Mouse (Mus musculus) liver, postnatal 0 days (tissue): ENCODE measurements around the gene Pycr2. TPM values are rescaled to one million over a fixed set of nuclear protein-coding genes. Genes with fewer than 3 reads are reported as not detected.

Experiments used
- ATAC-seq: fragments of 200-750 bp; cut with Nextera tagmentation; 2 replicates; pipeline ENCODE4 v1.8.0; 2017; ENCODE audit warnings: mild to moderate bottlenecking, moderate library complexity
- DNase-seq: peaks from one replicate; pipeline ENCODE4 v3.0.0-alpha.2; 2016
- H3K27ac ChIP-seq: fragments of 300-500 bp; sonication (generic); 2 replicates; pipeline ENCODE4 v1.5.1; 2014; ENCODE audit warnings: antibody characterized with exemption, moderate library complexity, mild to moderate bottlenecking, low read depth
- H3K27me3 ChIP-seq: fragments of 300-500 bp; sonication (generic); 2 replicates; pipeline ENCODE4 v1.6.1; 2014; ENCODE audit warnings: low read length, control low read depth, mixed read lengths; ENCODE audit not compliant: insufficient read depth
- H3K36me3 ChIP-seq: fragments of 300-500 bp; sonication (generic); replicated peaks from 2 replicates; pipeline ENCODE4 v1.6.1; 2014; ENCODE audit warnings: mild to moderate bottlenecking, control low read depth, low read length, moderate library complexity, mixed read lengths; ENCODE audit not compliant: insufficient read depth
- H3K4me1 ChIP-seq: fragments of 300-500 bp; sonication (generic); 2 replicates; pipeline ENCODE4 v1.6.1; 2014; ENCODE audit warnings: antibody characterized with exemption, mild to moderate bottlenecking, control low read depth; ENCODE audit not compliant: insufficient read depth
- H3K4me2 ChIP-seq: fragments of 300-500 bp; sonication (generic); 2 replicates; pipeline ENCODE4 v1.6.1; 2014; ENCODE audit warnings: low read depth, mild to moderate bottlenecking, low read length, moderate library complexity, mixed read lengths
- H3K4me3 ChIP-seq: fragments of 300-500 bp; sonication (generic); 2 replicates; pipeline ENCODE4 v1.5.1; 2014; ENCODE audit warnings: low read depth, low read length
- H3K9ac ChIP-seq: fragments of 300-500 bp; sonication (generic); replicated peaks from 2 replicates; pipeline ENCODE4 v1.6.1; 2014; ENCODE audit warnings: mild to moderate bottlenecking, moderate library complexity
- H3K9me3 ChIP-seq: fragments of 300-500 bp; sonication (generic); 2 replicates; pipeline ENCODE4 v1.6.1; 2016; ENCODE audit warnings: mild to moderate bottlenecking, control low read depth, low read length, mixed read lengths
- CTCF ChIP-seq: sonication (generic); IDR thresholded peaks from 2 replicates; pipeline ENCODE4 v1.5.1; 2016; ENCODE audit warnings: antibody characterized with exemption, low read depth
- EP300 ChIP-seq: IDR thresholded peaks from 2 replicates; pipeline ENCODE4 v1.6.1; 2016; ENCODE audit warnings: antibody characterized with exemption, low read depth, mild to moderate bottlenecking
- WGBS: fragments of 180-500 bp; shearing (Covaris S2); extraction: QIAGEN DNeasy Blood & Tissue Kit; methylation state at CpG from one replicate; pipeline ENCODE4 v1.1.7; 2014; ENCODE audit not compliant: insufficient replicate concordance; 5-methylcytosine and 5-hydroxymethylcytosine counted together
- polyA plus RNA-seq: library from polyadenylated mRNA; unstranded; fragments of >200 nt; fragmentation: Nextera tagmentation; extraction: Ambion mirVana; gene quantifications from 2 replicates; pipeline ENCODE4 v1.2.1, GENCODE M21; 2015

The Pycr2 gene
- polyA plus RNA-seq, 1 experiment from 2014 or later, result 43.4 TPM

GRCm38 (mm10) chr1:180873861-180874484 is 30.1 kb upstream of the Pycr2 start:
- DNase-seq (peak; percentile 85), ATAC-seq (peak; percentile 77)
- 16% methylated on average over 9 of the region's 9 CpGs for WGBS
- Histone ChIP-seq H3K27me3 (no peaks in the 10 kb centered on the region), H3K4me3 (no peak overlapping the region), H3K4me1 (no peaks in the 10 kb centered on the region), H3K4me2 (no peak overlapping the region), H3K27ac (no peak overlapping the region), H3K9ac (no peak overlapping the region), H3K9me3 (no peaks in the 10 kb centered on the region), H3K36me3 (no peaks in the 10 kb centered on the region)
- TF ChIP-seq CTCF, result peak; percentile 90
- TF ChIP-seq EP300, result no peak

- no peaks in the 10 kb centered on the region for H3K27me3 ChIP-seq
- TF ChIP-seq EP300 (no peak), CTCF (no peak)
- no peak overlapping the region for H3K4me2 ChIP-seq
- WGBS, result 82% methylated on average over 2 of the region's 2 CpGs
- H3K9ac ChIP-seq, result no peak overlapping the region
- H3K4me3 ChIP-seq, result no peak overlapping the region
- H3K27ac ChIP-seq, result no peak overlapping the region
- H3K4me1 ChIP-seq, result no peaks in the 10 kb centered on the region
- no peaks in the 10 kb centered on the region for H3K36me3 ChIP-seq
- ATAC-seq (no peak), DNase-seq (no peak)
- H3K9me3 ChIP-seq, result no peaks in the 10 kb centered on the region
Measured at GRCm38 (mm10) chr1:180874615-180875014, 29.5 kb upstream of the Pycr2 start.

- H3K9me3 ChIP-seq, result no peaks in the 10 kb centered on the region
- no peaks in the 10 kb centered on the region for H3K36me3 ChIP-seq
- no peaks in the 10 kb centered on the region for H3K4me1 ChIP-seq
- ATAC-seq (peak; percentile 33; the same call in 1 of the 2 replicates), DNase-seq (peak; percentile 35)
- H3K9ac ChIP-seq, result no peak overlapping the region
- TF ChIP-seq CTCF, result no peak
- no peak for TF ChIP-seq EP300
- WGBS, result 73% methylated on average over 9 of the region's 9 CpGs
- H3K4me2 ChIP-seq, result no peak overlapping the region
- no peak overlapping the region for H3K4me3 ChIP-seq
- no peak overlapping the region for H3K27ac ChIP-seq
- no peaks in the 10 kb centered on the region for H3K27me3 ChIP-seq
Measured at GRCm38 (mm10) chr1:180875126-180875525, 29.0 kb upstream of the Pycr2 start.

- no peaks in the 10 kb centered on the region for H3K4me1 ChIP-seq
- TF ChIP-seq EP300 (no peak), CTCF (peak; percentile 35; the same call in 1 of the 2 replicates)
- H3K4me2 ChIP-seq, result no peak overlapping the region
- no peak overlapping the region for H3K9ac ChIP-seq
- H3K36me3 ChIP-seq, result no peaks in the 10 kb centered on the region
- no peak overlapping the region for H3K4me3 ChIP-seq
- H3K9me3 ChIP-seq, result no peaks in the 10 kb centered on the region
- ATAC-seq (no peak), DNase-seq (no peak)
- H3K27ac ChIP-seq, result no peak overlapping the region
- H3K27me3 ChIP-seq, result no peaks in the 10 kb centered on the region
- WGBS, result 78% methylated on average over 4 of the region's 4 CpGs
Measured at GRCm38 (mm10) chr1:180877466-180877865, 26.6 kb upstream of the Pycr2 start.

GRCm38 (mm10) chr1:180881768-180882167 is 22.3 kb upstream of the Pycr2 start:
- TF ChIP-seq CTCF (no peak), EP300 (no peak)
- Histone ChIP-seq H3K9me3 (no peaks in the 10 kb centered on the region), H3K4me3 (no peak overlapping the region), H3K4me1 (peaks cover 16% of the 10 kb centered on the region), H3K27me3 (no peaks in the 10 kb centered on the region), H3K4me2 (no peak overlapping the region), H3K9ac (no peak overlapping the region), H3K27ac (no peak overlapping the region), H3K36me3 (no peaks in the 10 kb centered on the region)
- DNase-seq (no peak), ATAC-seq (no peak)
- WGBS, result 30% methylated on average over 3 of the region's 3 CpGs

- TF ChIP-seq EP300 (no peak), CTCF (no peak)
- no peak for ATAC-seq
- H3K27ac ChIP-seq, result peak overlapping the region; percentile 71
- DNase-seq, result no peak
- 34% methylated on average over 7 of the region's 7 CpGs for WGBS
- H3K36me3 ChIP-seq, result no peaks in the 10 kb centered on the region
- no peaks in the 10 kb centered on the region for H3K27me3 ChIP-seq
- H3K4me2 ChIP-seq, result peak overlapping the region; percentile 50
- H3K4me1 ChIP-seq, result peaks cover 21% of the 10 kb centered on the region
- H3K4me3 ChIP-seq, result 0 out of 2 replicates have a peak overlapping the region, but pooled peaks have one; percentile 10
- no peaks in the 10 kb centered on the region for H3K9me3 ChIP-seq
- H3K9ac ChIP-seq, result peak overlapping the region; percentile 26; the same call in 1 of the 2 replicates
Measured at GRCm38 (mm10) chr1:180883731-180884130, 20.4 kb upstream of the Pycr2 start.
